Mouse (Mus musculus) heart, embryonic 10.5 days (tissue): ENCODE data around the gene Huwe1. TPM values are rescaled to one million over a fixed set of nuclear protein-coding genes. Genes with fewer than 3 reads are reported as not detected.

Source experiments
- DNase-seq: peaks from one replicate; pipeline ENCODE4 v3.0.0-alpha.2; 2017; ENCODE audit warnings: low spot score
- H3K27ac ChIP-seq: fragments of 300-500 bp; sonication (generic); 2 replicates; pipeline ENCODE4 v1.5.1; 2016; ENCODE audit warnings: mild to moderate bottlenecking
- H3K27me3 ChIP-seq: fragments of 300-500 bp; sonication (generic); 2 replicates; pipeline ENCODE4 v1.6.1; 2016; ENCODE audit warnings: mild to moderate bottlenecking; ENCODE audit not compliant: poor library complexity, insufficient read depth, severe bottlenecking
- H3K36me3 ChIP-seq: fragments of 300-500 bp; sonication (generic); 2 replicates; pipeline ENCODE4 v1.6.1; 2016; ENCODE audit warnings: mild to moderate bottlenecking, moderate library complexity
- H3K4me1 ChIP-seq: fragments of 300-500 bp; sonication (generic); 2 replicates; pipeline ENCODE4 v1.6.1; 2016; ENCODE audit warnings: mild to moderate bottlenecking
- H3K4me3 ChIP-seq: fragments of 300-500 bp; sonication (generic); 2 replicates; pipeline ENCODE4 v1.5.1; 2016; ENCODE audit warnings: mild to moderate bottlenecking, moderate library complexity
- H3K9me3 ChIP-seq: fragments of 300-500 bp; sonication (generic); 2 replicates; pipeline ENCODE4 v1.6.1; 2016; ENCODE audit warnings: mild to moderate bottlenecking, moderate library complexity
- WGBS: fragments of 180-500 bp; shearing (Covaris S2); methylation state at CpG from one replicate; pipeline ENCODE4 v1.1.7; 2016; 5-methylcytosine and 5-hydroxymethylcytosine counted together
- polyA plus RNA-seq: library from polyadenylated mRNA; unstranded; fragments of >200 nt; fragmentation: Nextera tagmentation; extraction: Ambion mirVana; gene quantifications from 2 replicates; pipeline ENCODE4 v1.2.1, GENCODE M21; 2016

Huwe1 gene
- polyA plus RNA-seq: 42.6 and 53.0 TPM in 2 replicates

- peak; percentile 86 for DNase-seq
- Histone ChIP-seq H3K9me3 (no peaks in the 10 kb centered on the region), H3K4me1 (no peaks in the 10 kb centered on the region), H3K36me3 (no peaks in the 10 kb centered on the region), H3K27me3 (peaks cover 6% of the 10 kb centered on the region; the same call in 1 of the 2 replicates), H3K4me3 (peak within 1 kb of the TSS; percentile 66), H3K27ac (peak within 1 kb of the TSS; percentile 91)
- WGBS: 13% methylated on average over 36 of the region's 36 CpGs
Observed at GRCm38 (mm10) chrX:151800701-151801511, at the start of gene Huwe1. Gene Huwe1, plus strand, starts transcription at chrX:151800807.

DNA sequence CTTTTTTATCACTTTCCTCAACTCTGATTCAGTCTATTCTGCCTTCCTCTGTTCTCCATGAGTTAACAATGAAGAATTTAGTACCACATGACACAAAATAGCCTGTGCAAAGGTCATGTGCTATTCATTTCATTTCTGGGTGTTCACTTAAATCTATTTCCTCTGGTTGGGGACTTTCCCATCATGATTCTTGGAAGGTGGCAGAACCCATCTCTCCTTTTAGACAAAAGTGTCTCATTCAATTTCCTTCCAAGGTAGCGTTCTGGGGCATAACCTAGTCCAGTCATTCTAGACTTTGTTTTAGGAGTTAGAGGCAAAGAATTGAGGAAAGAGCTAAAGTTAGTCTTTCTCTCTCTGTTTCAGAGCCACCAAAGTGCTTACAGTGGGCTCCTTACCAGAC is 20.3 kb upstream of the Huwe1 start:
- no peak overlapping the region for H3K4me3 ChIP-seq
- H3K4me1 ChIP-seq: no peaks in the 10 kb centered on the region
- H3K36me3 ChIP-seq: no peaks in the 10 kb centered on the region
- no peak for DNase-seq
- no peaks in the 10 kb centered on the region for H3K27me3 ChIP-seq
- 76% methylated on average over 1 of the region's 1 CpGs for whole genome bisulfite sequencing
- H3K9me3 ChIP-seq: no peaks in the 10 kb centered on the region
- H3K27ac ChIP-seq: no peak overlapping the region

DNA sequence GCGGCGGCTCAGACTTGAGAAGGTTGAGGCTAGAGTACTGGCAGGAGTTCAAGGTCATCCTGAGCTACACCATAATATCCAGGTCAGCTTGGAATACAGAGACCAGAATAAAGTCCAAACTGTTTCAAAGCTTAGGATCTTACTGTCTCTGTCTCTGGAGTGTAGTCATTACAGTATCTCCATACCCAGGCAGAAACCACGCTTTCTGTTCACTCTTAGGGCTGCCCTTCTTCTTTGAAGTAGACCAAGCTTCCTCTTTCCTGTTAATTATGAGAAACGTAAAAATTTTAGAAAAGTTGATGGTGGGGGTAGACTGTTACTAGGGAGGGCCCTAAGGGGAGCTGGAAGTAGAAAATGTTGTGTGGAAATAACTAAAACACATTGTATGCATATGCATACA is 17.7 kb upstream of the Huwe1 start:
- Histone ChIP-seq H3K4me3 (no peak overlapping the region), H3K27ac (no peak overlapping the region), H3K36me3 (no peaks in the 10 kb centered on the region), H3K9me3 (no peaks in the 10 kb centered on the region), H3K27me3 (no peaks in the 10 kb centered on the region), H3K4me1 (no peaks in the 10 kb centered on the region)
- no peak for DNase-seq
- 82% methylated on average over 4 of the region's 4 CpGs for WGBS

GRCm38 (mm10) chrX:151792766-151793165 is 7.8 kb upstream of the Huwe1 start:
- Histone ChIP-seq H3K27ac (no peak overlapping the region), H3K36me3 (no peaks in the 10 kb centered on the region), H3K27me3 (no peaks in the 10 kb centered on the region), H3K4me1 (no peaks in the 10 kb centered on the region), H3K9me3 (no peaks in the 10 kb centered on the region), H3K4me3 (no peak overlapping the region)
- DNase-seq: no peak
- WGBS: 33% methylated on average over 2 of the region's 2 CpGs

GRCm38 (mm10) chrX:151797970-151798369 is 2.6 kb upstream of the Huwe1 start:
- WGBS: 23% methylated on average over 1 of the region's 1 CpGs
- Histone ChIP-seq H3K9me3 (no peaks in the 10 kb centered on the region), H3K27me3 (no peaks in the 10 kb centered on the region; the same call in 1 of the 2 replicates), H3K4me1 (no peaks in the 10 kb centered on the region), H3K27ac (no peak overlapping the region), H3K4me3 (no peak overlapping the region), H3K36me3 (no peaks in the 10 kb centered on the region)
- no peak for DNase-seq

GRCm38 (mm10) chrX:151802328-151802955 is 1.8 kb downstream of the Huwe1 start:
- no peak for DNase-seq
- peak overlapping the region; percentile 66 for H3K4me3 ChIP-seq
- WGBS: 28% methylated on average over 13 of the region's 13 CpGs
- H3K27me3 ChIP-seq: peaks cover 6% of the 10 kb centered on the region; the same call in 1 of the 2 replicates
- no peaks in the 10 kb centered on the region for H3K9me3 ChIP-seq
- peak overlapping the region; percentile 91 for H3K27ac ChIP-seq
- no peaks in the 10 kb centered on the region for H3K36me3 ChIP-seq
- H3K4me1 ChIP-seq: no peaks in the 10 kb centered on the region

- WGBS: 16% methylated on average over 76 of the region's 77 CpGs
- no peaks in the 10 kb centered on the region for H3K36me3 ChIP-seq
- H3K4me3 ChIP-seq: peak overlapping the region; percentile 66
- peaks cover 6% of the 10 kb centered on the region; the same call in 1 of the 2 replicates for H3K27me3 ChIP-seq
- no peaks in the 10 kb centered on the region for H3K4me1 ChIP-seq
- DNase-seq: peak; percentile 96
- peak overlapping the region; percentile 91 for H3K27ac ChIP-seq
- no peaks in the 10 kb centered on the region for H3K9me3 ChIP-seq
Observed at GRCm38 (mm10) chrX:151802956-151803776, 2.6 kb downstream of the Huwe1 start.

DNA sequence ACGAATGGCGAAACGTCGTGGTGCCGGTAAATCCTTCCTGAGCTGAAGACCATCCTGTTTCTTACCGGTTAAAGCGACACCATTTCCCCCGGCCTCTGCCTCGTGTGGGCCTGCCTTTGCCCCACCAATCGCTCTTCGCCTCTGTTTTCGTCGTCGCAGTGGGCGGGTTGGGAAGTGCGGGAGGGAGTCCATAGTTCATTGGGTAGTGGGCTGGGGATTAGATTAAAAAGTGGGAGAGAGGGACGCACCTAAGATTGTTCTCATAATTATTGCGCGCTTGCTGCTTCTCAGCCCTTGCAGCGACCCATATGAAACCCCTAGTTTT is 3.1 kb downstream of the Huwe1 start:
- Histone ChIP-seq H3K4me1 (no peaks in the 10 kb centered on the region), H3K36me3 (no peaks in the 10 kb centered on the region), H3K4me3 (peak overlapping the region; percentile 66), H3K27me3 (peaks cover 6% of the 10 kb centered on the region; the same call in 1 of the 2 replicates), H3K9me3 (no peaks in the 10 kb centered on the region), H3K27ac (peak overlapping the region; percentile 86)
- WGBS: 13% methylated on average over 20 of the region's 20 CpGs
- DNase-seq: peak; percentile 82

DNA sequence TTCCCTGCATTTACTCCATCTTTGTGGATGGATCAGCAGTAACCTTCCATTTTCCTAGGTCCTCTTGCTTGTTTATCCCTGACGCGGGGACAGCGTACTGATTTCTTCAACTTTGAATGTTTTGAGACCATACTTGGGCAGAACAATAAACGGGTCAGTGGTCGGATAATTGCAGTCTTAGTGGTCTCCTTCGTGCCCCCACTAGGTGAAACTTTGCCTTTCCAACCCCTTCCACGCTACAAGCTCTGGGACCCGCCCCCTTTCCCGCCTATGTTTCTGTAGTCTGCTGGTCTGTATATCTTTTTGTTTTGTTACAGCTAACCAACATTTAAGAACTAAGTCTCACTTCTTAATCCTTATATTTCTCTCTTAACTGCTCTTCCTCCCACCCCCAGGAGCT is 3.8 kb downstream of the Huwe1 start:
- Histone ChIP-seq H3K27ac (peak overlapping the region; percentile 86), H3K36me3 (no peaks in the 10 kb centered on the region), H3K27me3 (peaks cover 6% of the 10 kb centered on the region; the same call in 1 of the 2 replicates), H3K4me1 (no peaks in the 10 kb centered on the region), H3K4me3 (peak overlapping the region; percentile 66), H3K9me3 (no peaks in the 10 kb centered on the region)
- DNase-seq: no peak
- WGBS: 16% methylated on average over 9 of the region's 9 CpGs

- H3K9me3 ChIP-seq: no peaks in the 10 kb centered on the region
- no peak overlapping the region for H3K4me3 ChIP-seq
- no peaks in the 10 kb centered on the region for H3K27me3 ChIP-seq
- 83% methylated on average over 6 of the region's 6 CpGs for WGBS
- no peaks in the 10 kb centered on the region for H3K4me1 ChIP-seq
- peaks cover 16% of the 10 kb centered on the region; the same call in 1 of the 2 replicates for H3K36me3 ChIP-seq
- H3K27ac ChIP-seq: no peak overlapping the region
- DNase-seq: no peak
Observed at GRCm38 (mm10) chrX:151811481-151811880, 10.9 kb downstream of the Huwe1 start.

- Histone ChIP-seq H3K27me3 (no peaks in the 10 kb centered on the region), H3K4me3 (no peak overlapping the region), H3K4me1 (no peaks in the 10 kb centered on the region), H3K27ac (no peak overlapping the region), H3K36me3 (peaks cover 16% of the 10 kb centered on the region; the same call in 1 of the 2 replicates), H3K9me3 (no peaks in the 10 kb centered on the region)
- 93% methylated on average over 1 of the region's 1 CpGs for WGBS
- no peak for DNase-seq
Observed at GRCm38 (mm10) chrX:151813656-151814055, 13.0 kb downstream of the Huwe1 start.

- Histone ChIP-seq H3K4me1 (no peaks in the 10 kb centered on the region), H3K9me3 (no peaks in the 10 kb centered on the region), H3K27me3 (no peaks in the 10 kb centered on the region), H3K27ac (no peak overlapping the region), H3K36me3 (0 out of 2 replicates have a peak, but pooled peaks cover 7% of the 10 kb centered on the region), H3K4me3 (no peak overlapping the region)
- DNase-seq: no peak
- 80% methylated on average over 3 of the region's 3 CpGs for WGBS
Observed at GRCm38 (mm10) chrX:151817712-151818111, 17.1 kb downstream of the Huwe1 start.
